Mouse (Mus musculus): ENCODE data around the gene Stau1. TPM values are rescaled to one million over a fixed set of nuclear protein-coding genes. Genes with fewer than 3 reads are reported as not detected.

Stau1 gene
- polyA plus RNA-seq, 1 experiment from 2014 or later, result 48.3 TPM

DNA sequence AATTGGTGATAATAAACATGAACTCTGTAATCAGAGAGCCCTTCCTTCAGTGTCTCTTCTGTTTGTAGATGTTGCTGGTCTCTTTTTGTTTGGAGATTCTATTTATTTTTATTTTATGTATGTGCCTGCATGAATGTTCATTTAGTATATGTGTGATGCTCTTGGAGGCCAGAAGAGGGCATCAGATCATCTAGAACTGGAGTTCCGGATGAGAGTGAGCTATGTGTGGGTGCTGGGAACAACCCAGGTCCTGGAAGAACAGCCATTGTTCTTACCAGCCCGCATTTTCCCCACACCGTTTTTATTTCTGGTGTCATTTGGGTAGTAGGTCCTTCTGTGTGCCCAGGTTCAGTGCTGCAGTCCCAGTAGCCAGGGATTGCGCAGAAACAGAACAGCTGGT lies 34.4 kb upstream of the Stau1 start:
- Histone ChIP-seq H3K36me3 (ENCODE audit: insufficient read depth, low read length) (peaks cover 49% of the 10 kb centered on the region), H3K4me3 (ENCODE audit: low read depth, low read length) (no peak overlapping the region), H3K4me2 (replicated peaks; ENCODE audit: low read depth, low read length) (no peak overlapping the region), H3K27ac (ENCODE audit: low read length) (no peak overlapping the region), H3K9ac (replicated peaks; ENCODE audit: low read depth) (no peak overlapping the region), H3K9me3 (ENCODE audit: low read length) (no peaks in the 10 kb centered on the region), H3K4me1 (ENCODE audit: insufficient read depth, low read depth, low read length) (no peaks in the 10 kb centered on the region), H3K27me3 (replicated peaks; ENCODE audit: insufficient read depth, low read length) (no peaks in the 10 kb centered on the region)
- DNase-seq (ENCODE audit: low spot score), result no peak
- TF ChIP-seq EP300 (IDR thresholded peaks at IDR 0.05) (no peak), CTCF (IDR thresholded peaks at IDR 0.05) (0 out of 2 replicates have a peak, but pooled peaks have one; percentile 2)
- ATAC-seq, result no peak
- WGBS, result 92% methylated on average over 4 of the region's 4 CpGs

DNA sequence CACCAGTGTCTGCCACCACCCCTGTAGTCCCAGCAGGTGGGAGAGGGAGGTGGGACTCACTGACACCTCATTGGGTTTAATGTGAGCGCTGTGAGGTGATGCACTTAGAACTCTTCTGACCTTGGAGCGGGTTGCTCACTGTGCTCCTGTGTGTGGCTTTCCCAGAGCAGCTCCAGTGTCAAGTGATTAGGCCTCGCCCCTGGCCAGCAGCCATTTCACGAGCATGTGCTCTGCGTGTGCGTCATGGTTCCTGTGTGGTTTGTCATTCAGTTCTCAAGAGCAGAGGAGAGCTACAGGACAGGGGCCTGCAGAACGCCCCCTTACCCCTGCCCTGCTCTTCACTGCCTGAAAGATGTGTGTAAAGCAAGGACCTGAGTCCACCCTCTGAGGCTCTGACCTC lies 32.5 kb upstream of the Stau1 start:
- no peak for DNase-seq (ENCODE audit: low spot score)
- Histone ChIP-seq H3K4me3 (ENCODE audit: low read depth, low read length) (no peak overlapping the region), H3K36me3 (ENCODE audit: insufficient read depth, low read length) (peaks cover 48% of the 10 kb centered on the region), H3K9ac (replicated peaks; ENCODE audit: low read depth) (no peak overlapping the region), H3K4me1 (ENCODE audit: insufficient read depth, low read depth, low read length) (no peaks in the 10 kb centered on the region), H3K9me3 (ENCODE audit: low read length) (no peaks in the 10 kb centered on the region), H3K4me2 (replicated peaks; ENCODE audit: low read depth, low read length) (no peak overlapping the region), H3K27ac (ENCODE audit: low read length) (no peak overlapping the region), H3K27me3 (replicated peaks; ENCODE audit: insufficient read depth, low read length) (no peaks in the 10 kb centered on the region)
- no peak for ATAC-seq
- TF ChIP-seq CTCF (IDR thresholded peaks at IDR 0.05) (no peak), EP300 (IDR thresholded peaks at IDR 0.05) (no peak)
- 89% methylated on average over 7 of the region's 7 CpGs for WGBS

DNA sequence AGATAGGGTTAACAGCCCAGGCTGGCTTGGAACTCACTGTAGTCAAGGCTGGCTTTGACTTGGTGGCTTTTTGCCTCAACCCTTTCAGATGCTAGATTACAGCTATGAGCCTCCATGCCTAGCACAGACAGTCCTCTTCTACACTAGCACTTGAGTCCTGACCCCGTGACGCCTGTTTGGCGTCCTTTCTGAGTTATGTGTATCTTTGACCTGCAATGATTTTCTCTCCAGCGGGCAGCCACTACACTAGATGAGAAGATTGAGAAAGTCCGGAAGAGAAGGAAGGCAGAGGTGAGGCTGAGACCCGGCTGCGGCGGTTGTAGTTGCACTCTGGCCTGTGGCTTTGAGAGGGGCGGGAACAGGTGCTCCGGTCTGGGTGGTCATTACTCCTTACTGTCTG lies 23.3 kb upstream of the Stau1 start:
- H3K36me3 ChIP-seq (ENCODE audit: insufficient read depth, low read length), result peaks cover 25% of the 10 kb centered on the region
- no peak overlapping the region for H3K4me3 ChIP-seq (ENCODE audit: low read depth, low read length)
- H3K9ac ChIP-seq (replicated peaks; ENCODE audit: low read depth), result no peak overlapping the region
- 90% methylated on average over 10 of the region's 10 CpGs for WGBS
- ATAC-seq (no peak), DNase-seq (ENCODE audit: low spot score) (no peak)
- H3K27me3 ChIP-seq (replicated peaks; ENCODE audit: insufficient read depth, low read length), result no peaks in the 10 kb centered on the region
- TF ChIP-seq CTCF (IDR thresholded peaks at IDR 0.05) (no peak), EP300 (IDR thresholded peaks at IDR 0.05) (no peak)
- H3K27ac ChIP-seq (ENCODE audit: low read length), result no peak overlapping the region
- H3K9me3 ChIP-seq (ENCODE audit: low read length), result no peaks in the 10 kb centered on the region
- peaks cover 7% of the 10 kb centered on the region for H3K4me1 ChIP-seq (ENCODE audit: insufficient read depth, low read depth, low read length)
- H3K4me2 ChIP-seq (replicated peaks; ENCODE audit: low read depth, low read length), result no peak overlapping the region

- no peaks in the 10 kb centered on the region for H3K9me3 ChIP-seq (ENCODE audit: low read length)
- peaks cover 7% of the 10 kb centered on the region for H3K4me1 ChIP-seq (ENCODE audit: insufficient read depth, low read depth, low read length)
- DNase-seq (ENCODE audit: low spot score) (no peak), ATAC-seq (peak; percentile 67)
- peak overlapping the region; percentile 68 for H3K27ac ChIP-seq (ENCODE audit: low read length)
- H3K4me2 ChIP-seq (replicated peaks; ENCODE audit: low read depth, low read length), result peak overlapping the region; percentile 90
- peak overlapping the region; percentile 86 for H3K4me3 ChIP-seq (ENCODE audit: low read depth, low read length)
- H3K27me3 ChIP-seq (replicated peaks; ENCODE audit: insufficient read depth, low read length), result no peaks in the 10 kb centered on the region
- 1% methylated on average over 21 of the region's 21 CpGs for WGBS
- peaks cover 11% of the 10 kb centered on the region for H3K36me3 ChIP-seq (ENCODE audit: insufficient read depth, low read length)
- H3K9ac ChIP-seq (replicated peaks; ENCODE audit: low read depth), result peak overlapping the region; percentile 87
- TF ChIP-seq EP300 (IDR thresholded peaks at IDR 0.05) (no peak), CTCF (IDR thresholded peaks at IDR 0.05) (no peak)
Observed at GRCm38 (mm10) chr2:167015382-167015718, 19.3 kb upstream of the Stau1 start.

DNA sequence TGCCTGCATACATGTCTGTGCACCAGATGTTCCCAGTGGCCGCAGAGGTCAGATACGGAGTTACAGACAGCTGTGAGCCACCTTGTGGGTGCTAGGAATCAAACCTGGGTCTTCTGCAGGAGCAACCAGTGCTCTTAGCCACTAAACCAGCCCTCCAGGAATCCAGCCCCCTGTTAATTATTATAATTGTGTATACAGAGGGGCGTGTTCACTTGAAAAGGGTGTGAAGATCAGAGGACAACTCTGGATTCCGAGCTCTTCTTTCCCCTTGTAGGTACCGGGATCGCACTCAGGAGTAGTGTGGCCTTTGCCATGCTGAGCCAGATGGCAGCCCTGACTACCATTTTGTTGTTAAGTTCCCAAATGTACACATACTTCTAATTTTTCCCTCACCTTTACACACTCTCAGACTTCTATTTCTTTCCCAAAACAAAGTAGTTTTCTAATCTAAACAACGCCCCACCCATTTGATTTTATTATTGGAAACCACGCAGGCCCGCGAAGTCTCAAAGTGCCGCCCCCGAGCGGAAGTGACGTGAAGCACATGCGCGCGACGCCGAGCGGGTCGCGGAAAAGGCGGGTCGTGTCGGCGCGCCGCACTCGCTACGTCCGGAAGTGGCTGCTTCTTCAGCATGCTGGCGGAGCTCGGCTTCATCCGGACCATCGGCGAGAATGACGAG lies 18.7 kb upstream of the Stau1 start, which contains the start of gene Ddx27:
Gene Ddx27, plus strand, starts transcription at position 492 of the 680 bp plus-strand sequence.
- Histone ChIP-seq H3K36me3 (ENCODE audit: insufficient read depth, low read length) (peaks cover 6% of the 10 kb centered on the region; the same call in 1 of the 2 replicates), H3K9me3 (ENCODE audit: low read length) (no peaks in the 10 kb centered on the region), H3K4me2 (replicated peaks; ENCODE audit: low read depth, low read length) (peak within 1 kb of the TSS; percentile 90), H3K4me1 (ENCODE audit: insufficient read depth, low read depth, low read length) (peaks cover 7% of the 10 kb centered on the region), H3K27me3 (replicated peaks; ENCODE audit: insufficient read depth, low read length) (no peaks in the 10 kb centered on the region), H3K27ac (ENCODE audit: low read length) (peak within 1 kb of the TSS; percentile 74), H3K4me3 (ENCODE audit: low read depth, low read length) (peak within 1 kb of the TSS; percentile 86), H3K9ac (replicated peaks; ENCODE audit: low read depth) (peak within 1 kb of the TSS; percentile 87)
- 2% methylated on average over 37 of the region's 37 CpGs for WGBS
- peak; percentile 95 for ATAC-seq
- 0 out of 2 replicates have a peak, but pooled peaks have one; percentile 16 for TF ChIP-seq EP300 (IDR thresholded peaks at IDR 0.05)
- TF ChIP-seq CTCF (IDR thresholded peaks at IDR 0.05), result no peak; the same call in 1 of the 2 replicates
- peak; percentile 95 for DNase-seq (ENCODE audit: low spot score)

DNA sequence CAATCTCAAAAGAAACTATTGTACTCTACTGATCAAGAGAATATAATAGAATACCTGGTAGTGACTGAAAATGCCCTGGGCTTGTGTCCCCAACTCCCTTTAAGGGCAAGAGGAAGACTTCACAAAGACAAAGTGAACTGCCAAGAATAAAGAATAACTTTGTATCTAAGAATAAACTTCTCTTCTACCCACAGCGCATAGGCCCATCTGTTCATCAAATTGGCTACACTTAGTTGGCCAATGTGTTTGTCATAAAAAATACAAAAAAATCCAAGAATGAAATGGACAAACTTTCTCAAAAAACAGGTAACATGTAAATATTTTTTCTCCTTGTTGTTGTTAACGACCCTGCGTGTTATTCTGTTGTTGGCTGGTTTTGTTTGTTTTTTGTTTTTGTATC lies 14.4 kb upstream of the Stau1 start:
- DNase-seq (ENCODE audit: low spot score) (no peak), ATAC-seq (no peak)
- Histone ChIP-seq H3K4me3 (ENCODE audit: low read depth, low read length) (no peak overlapping the region), H3K4me1 (ENCODE audit: insufficient read depth, low read depth, low read length) (peaks cover 1% of the 10 kb centered on the region; the same call in 1 of the 2 replicates), H3K4me2 (replicated peaks; ENCODE audit: low read depth, low read length) (no peak overlapping the region), H3K36me3 (ENCODE audit: insufficient read depth, low read length) (no peaks in the 10 kb centered on the region), H3K9ac (replicated peaks; ENCODE audit: low read depth) (no peak overlapping the region), H3K27me3 (replicated peaks; ENCODE audit: insufficient read depth, low read length) (no peaks in the 10 kb centered on the region), H3K27ac (ENCODE audit: low read length) (no peak overlapping the region), H3K9me3 (ENCODE audit: low read length) (no peaks in the 10 kb centered on the region)
- TF ChIP-seq CTCF (IDR thresholded peaks at IDR 0.05) (no peak), EP300 (IDR thresholded peaks at IDR 0.05) (no peak)
- WGBS, result 73% methylated on average over 3 of the region's 3 CpGs

All from lung, postnatal 0 days (tissue).